Mouse (Mus musculus) granulocyte monocyte progenitor cell, adult 5-6 weeks (primary cell): Measurements from ENCODE around the gene Snx33. TPM values are rescaled to one million over a fixed set of nuclear protein-coding genes. Genes with fewer than 3 reads are reported as not detected.
A peak's percentile ranks its signal among the peaks of the same experiment; 100 is the strongest.
"Not testable (repeated sequence)": the region's sequence is repeated elsewhere in the genome, so short reads cannot be mapped to it uniquely, and the experiment has no call there.

Experiments
- ATAC-seq: replicated peaks from 2 replicates; pipeline ENCODE4 v1.8.0; 2016; ENCODE audit warnings: mild to moderate bottlenecking, moderate TSS enrichment, inconsistent platforms; ENCODE audit not compliant: poor library complexity, severe bottlenecking
- total RNA-seq, 2 experiments: library from RNA; stranded (forward) in 1 of 2; stranded (reverse) in 1 of 2; fragments of 200-712, 200-1000 nt in 1 of 2; fragments of >200 nt in 1 of 2; fragmentation: Nextera tagmentation in 1 of 2; gene quantifications; 2 replicates each; pipeline ENCODE4 v1.2.3; 2014 to 2017

The Snx33 gene
- 2.1 and 5.0 TPM in 2 replicates for total RNA-seq (2014; fragmentation: Nextera tagmentation)
- 1.5 and 2.0 TPM in 2 replicates for total RNA-seq (2017)

DNA sequence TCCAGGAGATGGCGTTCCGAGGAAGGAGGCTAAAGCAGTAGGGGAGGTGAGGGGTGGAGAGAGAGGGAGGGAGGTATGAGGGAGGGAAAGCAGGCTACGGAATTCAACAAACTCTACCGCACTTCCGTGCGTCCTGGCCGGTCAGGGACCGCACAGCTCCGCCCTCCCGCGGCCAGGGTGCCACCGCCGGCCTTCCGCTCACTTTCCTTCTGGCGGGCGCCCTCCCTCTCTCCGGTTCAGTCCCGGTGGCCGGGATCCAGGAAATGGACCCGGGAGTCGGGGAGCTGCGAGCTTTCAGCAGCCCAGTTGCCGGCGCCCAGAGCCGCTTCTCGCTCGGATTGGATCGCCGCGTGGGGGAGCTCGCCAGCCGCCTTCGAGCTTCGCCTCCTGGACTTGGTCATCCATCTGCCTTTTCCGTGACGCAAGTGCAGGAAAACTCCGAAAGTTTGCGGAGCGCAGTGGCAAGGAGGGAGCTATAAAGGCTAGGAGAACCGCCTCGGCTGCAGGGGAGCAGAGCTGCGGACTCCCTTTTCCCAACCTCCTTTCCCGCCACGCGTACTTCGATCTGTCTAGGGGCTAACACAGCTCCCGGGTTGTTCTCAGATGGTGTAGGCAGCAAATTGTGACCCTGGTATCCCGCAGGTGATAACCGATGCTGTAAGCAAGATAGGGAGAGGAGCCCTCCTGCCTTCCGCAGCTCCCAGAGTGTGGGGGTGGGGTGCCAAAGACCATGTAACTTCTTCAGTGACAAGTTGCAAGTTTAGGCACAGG is at the start of gene Snx33:
Gene Snx33, minus strand, starts transcription at position 331 of the 771 bp plus-strand sequence.
- peak; percentile 67 for ATAC-seq

DNA sequence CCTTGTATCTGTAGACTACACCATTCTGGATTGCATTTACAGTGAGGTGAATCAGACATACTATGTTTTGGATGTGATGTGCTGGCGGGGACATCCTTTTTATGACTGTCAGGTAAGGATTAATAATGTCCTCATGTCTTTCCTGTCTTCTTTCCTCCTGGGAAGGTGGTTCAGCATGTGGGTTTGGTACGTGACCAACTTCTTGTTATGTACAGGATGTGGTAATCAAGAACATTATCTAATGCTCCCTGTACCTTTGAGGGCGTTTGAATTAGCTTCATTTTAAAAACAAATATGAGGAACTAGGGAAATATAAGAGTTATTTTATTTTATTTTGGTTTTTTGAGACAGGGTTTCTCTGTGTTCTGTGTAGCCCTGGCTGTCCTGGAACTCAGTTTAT is 47.0 kb upstream of the Snx33 start:
- no peak for ATAC-seq

DNA sequence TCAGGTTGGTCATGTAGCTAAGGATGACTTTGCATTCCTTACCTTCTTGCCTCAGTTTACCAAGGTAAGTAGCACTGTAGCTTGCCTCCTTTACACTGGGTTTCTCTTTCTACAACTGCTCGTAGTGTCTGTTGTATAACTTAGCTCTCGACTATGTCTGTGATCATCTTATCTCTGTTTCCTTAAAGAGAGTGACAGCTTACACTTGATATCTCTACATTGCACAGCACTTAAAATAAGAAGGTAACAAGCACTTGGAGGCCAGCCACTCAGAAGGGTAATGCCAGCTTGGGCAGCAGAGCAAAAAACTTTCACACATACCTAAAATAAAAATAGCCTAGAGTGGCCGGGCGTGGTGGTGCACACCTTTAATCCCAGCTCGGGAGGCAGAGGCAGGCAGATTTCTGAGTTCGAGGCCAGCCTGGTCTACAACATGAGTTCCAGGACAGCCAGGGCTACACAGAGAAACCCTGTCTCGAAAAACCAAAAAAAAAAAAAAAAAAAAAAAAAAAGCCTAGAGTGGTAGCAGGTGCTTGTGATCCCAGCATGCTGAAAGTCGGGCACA is 45.9 kb upstream of the Snx33 start:
- no peak for ATAC-seq

DNA sequence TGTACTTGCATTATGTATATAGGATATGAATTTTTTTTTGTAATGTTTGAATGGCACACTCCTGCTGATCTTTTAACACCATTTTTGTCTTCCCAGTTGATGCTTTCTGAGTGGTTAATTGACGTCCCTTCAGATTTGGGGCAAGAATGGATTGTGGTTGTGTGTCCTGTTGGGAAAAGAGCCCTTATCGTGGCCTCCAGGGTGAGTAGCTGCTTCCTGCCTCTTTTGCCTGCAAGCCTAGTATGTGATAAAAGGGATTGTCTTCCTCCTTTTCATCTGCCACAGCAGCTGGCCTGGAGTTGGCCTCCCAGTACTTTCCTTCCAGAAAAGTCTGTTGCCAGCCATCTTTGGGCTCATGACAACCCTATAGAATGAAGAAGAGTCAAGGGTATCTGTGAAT is 42.0 kb upstream of the Snx33 start:
- ATAC-seq = no peak

DNA sequence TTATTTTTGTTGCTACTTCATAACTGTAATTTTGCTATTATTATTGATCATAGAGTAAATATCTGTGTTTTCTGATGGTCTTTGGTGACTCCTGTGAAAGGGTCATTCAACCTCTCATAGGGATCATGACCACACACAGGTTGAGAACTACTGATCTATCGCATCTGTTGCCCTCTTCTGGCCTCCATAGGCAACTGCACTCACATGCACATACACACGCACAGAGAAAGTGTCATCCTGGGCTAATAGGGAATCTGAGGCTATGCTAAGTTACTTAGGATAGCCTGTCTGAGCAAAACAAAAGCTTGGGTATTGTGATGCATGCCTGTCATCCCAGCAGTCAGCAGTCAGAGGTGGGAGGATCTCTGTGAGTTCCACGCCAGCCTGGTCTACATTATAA is 33.4 kb upstream of the Snx33 start:
- ATAC-seq = no peak

- ATAC-seq = no peak
Measured at GRCm38 (mm10) chr9:56958689-56959088, 30.5 kb upstream of the Snx33 start.

DNA sequence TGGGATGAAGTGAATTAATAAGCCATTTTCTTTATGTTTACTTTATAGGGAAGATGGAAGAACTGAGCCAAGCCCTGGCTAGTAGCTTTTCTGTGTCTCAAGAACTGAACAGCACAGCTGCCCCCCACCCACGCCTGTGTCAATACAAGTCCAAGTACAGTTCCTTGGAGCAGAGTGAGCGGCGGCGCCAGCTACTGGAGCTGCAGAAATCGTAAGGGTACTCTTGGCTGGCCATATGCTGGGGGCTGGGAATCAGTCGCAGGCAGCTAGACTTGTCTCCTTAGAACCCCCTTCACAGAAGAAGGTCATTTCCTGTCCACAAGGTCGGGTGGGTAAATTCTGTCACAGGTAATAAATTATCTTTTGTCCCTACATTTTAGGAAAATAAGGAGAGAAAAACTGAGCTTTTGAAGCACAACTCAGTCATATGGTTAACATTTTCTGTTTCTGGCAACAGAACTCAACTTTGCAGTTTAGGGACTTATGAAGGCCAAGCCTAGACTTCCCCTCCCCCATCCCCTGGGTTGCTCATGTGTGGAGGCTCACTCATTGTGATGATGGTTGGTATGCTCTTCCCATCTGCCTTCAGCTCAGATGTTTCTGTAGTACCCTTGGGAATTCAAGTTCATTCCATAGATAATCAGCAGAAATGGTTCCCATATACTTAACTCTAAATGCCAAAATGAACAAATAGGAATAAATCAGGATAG is 28.9 kb upstream of the Snx33 start:
- ATAC-seq = no peak

GRCm38 (mm10) chr9:56953562-56953961 is 25.4 kb upstream of the Snx33 start:
- ATAC-seq = no peak

- peak; percentile 100 for ATAC-seq
Measured at GRCm38 (mm10) chr9:56950414-56951400, 22.5 kb upstream of the Snx33 start, which contains the start of gene Snupn. TSS of gene Snupn (plus strand) at chr9:56950878.

DNA sequence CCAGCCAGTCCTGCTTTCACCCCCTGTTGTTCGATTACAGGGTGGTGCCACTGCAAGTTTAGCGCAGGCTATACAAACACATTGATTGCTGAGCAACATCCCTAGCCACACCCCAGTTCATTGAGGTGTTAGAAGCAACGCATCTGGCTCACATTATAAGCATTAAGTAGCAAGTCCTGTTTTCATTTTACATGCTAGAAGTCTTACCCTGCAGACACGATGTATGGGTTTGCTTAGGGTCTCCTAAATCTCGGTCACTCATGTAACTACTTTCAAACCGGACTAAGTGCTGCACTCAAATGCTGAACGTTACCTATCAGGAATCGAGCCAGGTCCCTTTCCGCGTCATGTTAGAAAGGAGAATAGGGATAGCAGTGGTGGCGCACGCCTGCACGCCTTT is 21.6 kb upstream of the Snx33 start:
- no peak for ATAC-seq

DNA sequence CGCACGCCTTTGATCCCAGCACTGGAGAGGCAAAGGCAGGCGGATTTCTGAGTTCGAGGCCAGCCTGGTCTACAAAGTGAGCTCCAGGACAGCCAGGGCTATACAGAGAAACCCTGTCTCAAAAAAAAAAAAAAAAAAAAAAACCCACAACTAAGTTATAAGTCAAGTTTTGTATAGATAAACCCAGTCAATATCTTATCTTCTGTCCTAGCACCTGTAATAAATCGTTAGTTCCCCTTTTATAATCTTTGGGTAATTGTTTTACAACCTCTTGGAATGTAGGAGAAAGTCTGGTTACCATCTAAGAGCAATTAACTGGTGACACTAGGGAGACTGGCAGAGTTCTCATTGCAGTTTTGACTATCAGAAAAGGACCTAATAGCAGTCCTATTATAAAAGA is 20.5 kb upstream of the Snx33 start:
- ATAC-seq = not testable (repeated sequence)

GRCm38 (mm10) chr9:56947481-56947880 is 19.3 kb upstream of the Snx33 start:
- peak; percentile 42; the same call in 1 of the 2 replicates for ATAC-seq

GRCm38 (mm10) chr9:56938374-56938773 is 10.2 kb upstream of the Snx33 start:
- no peak for ATAC-seq

DNA sequence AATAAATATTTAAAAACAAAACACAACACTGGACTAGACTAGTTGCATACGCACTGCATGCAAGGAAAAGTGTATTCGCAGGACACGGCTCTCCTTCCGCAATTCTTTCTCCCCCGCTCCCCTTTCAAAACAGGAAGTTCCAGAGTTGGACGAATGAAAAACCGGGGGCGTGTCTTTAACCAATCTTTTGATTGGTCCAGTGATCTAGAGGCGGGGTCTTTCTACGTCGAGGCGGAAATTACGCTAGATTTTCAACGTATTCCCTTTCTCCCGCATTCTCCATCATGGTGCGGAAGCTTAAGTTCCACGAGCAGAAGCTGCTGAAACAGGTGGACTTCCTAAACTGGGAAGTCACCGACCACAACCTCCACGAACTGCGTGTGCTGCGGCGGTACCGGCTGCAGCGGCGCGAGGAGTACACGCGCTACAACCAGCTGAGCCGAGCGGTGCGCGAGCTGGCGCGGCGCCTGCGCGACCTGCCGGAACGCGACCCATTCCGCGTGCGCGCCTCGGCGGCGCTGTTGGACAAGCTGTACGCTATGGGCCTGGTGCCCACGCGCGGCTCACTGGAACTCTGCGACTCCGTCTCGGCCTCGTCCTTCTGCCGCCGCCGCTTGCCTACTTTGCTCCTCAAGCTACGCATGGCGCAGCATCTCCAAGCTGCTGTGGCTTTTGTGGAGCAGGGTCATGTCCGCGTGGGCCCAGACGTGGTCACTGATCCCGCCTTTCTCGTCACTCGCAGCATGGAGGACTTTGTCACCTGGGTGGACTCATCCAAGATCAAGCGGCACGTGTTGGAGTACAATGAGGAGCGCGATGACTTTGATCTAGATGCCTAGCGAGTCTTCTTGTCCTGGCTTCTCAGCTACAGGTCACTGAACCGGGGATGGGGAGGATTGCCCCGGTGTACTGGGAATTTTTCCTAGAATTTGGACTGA is 9.3 kb upstream of the Snx33 start, which contains the start of gene Imp3:
Gene Imp3, plus strand, starts transcription at position 253 of the 938 bp plus-strand sequence.
- peak; percentile 84 for ATAC-seq

- no peak for ATAC-seq
Measured at GRCm38 (mm10) chr9:56936861-56937222, 8.7 kb upstream of the Snx33 start.

- ATAC-seq = no peak
Measured at GRCm38 (mm10) chr9:56930556-56930955, 2.4 kb upstream of the Snx33 start.

- ATAC-seq = no peak
Measured at GRCm38 (mm10) chr9:56929496-56929895, 1.3 kb upstream of the Snx33 start.

DNA sequence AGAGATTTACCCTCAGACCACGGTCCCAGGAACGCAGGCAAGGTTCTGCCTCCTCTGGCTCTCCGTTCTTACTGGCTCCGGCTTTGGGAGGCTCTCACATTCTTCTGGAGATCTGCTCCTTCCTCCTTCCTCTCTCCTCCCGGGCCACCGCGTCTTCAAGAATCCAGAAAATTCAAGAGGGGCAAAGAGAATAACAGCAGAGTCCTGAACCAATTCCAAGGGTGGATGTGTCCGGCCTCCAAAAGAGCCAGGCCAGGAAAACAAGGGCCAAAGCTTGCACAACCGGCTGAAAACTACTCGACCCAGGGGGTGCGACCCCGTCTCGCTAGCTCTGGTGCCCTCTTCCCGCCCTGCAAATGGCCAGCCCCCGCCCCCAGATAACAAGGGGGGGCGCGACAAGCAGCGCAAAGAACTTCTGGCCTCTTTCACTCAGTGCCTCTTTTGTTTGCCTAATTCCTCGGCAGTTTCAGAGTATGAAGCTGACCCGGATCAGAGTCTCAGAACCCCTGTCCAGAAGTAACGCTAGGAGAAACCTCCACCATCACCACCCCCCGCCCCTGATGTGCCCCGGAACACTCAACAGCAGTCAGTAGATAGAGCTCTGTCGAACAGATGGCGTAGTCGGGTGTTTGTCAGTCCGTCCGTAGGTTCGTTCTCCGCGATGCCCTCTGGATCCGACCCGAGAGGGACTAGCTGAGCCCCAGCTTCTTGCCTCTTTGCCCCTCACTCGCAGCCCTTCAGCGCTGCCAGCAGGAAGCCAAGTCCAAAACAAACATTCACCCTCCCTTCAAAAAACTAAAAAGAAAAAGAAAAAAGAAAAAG is 769 bp downstream of the Snx33 start:
- ATAC-seq = no peak
